Mouse (Mus musculus): ENCODE measurements around the gene Gm49353. TPM values are rescaled to one million over a fixed set of nuclear protein-coding genes. Genes with fewer than 3 reads are reported as not detected.

Gm49353 gene
- total RNA-seq (2014; fragmentation: Nextera tagmentation) (not detected in 2 replicates), total RNA-seq (2017) (not detected in 2 replicates)

DNA sequence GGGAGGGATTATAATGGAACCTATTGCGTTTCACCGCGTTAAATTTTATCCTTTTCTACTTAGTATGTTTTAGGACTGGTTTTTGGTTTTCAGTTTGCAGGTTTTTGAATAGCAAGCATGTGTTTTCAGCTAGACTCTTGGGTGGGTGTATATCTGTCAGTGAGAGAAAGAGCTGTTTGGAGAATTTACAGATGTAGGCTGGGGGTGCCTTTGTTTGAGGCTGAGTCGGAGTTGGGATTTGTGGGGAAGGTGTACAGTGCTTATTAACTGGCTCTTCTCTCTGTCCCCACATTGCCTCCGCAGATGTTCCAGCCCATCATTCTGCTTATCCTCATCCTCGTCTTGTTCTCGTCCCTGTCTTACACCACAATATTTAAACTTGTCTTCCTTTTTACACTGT lies at the start of gene Gm49353:
Gene Gm49353 (plus strand): TSS at position 313 of the 400 bp plus-strand sequence.
- ATAC-seq (replicated peaks; ENCODE audit: poor library complexity, severe bottlenecking), result no peak

GRCm38 (mm10) chr10:29155304-29155703 lies 43.5 kb upstream of the Gm49353 start:
- ATAC-seq (replicated peaks; ENCODE audit: poor library complexity, severe bottlenecking), result no peak

GRCm38 (mm10) chr10:29161664-29162063 lies 37.1 kb upstream of the Gm49353 start:
- no peak for ATAC-seq (replicated peaks; ENCODE audit: poor library complexity, severe bottlenecking)

DNA sequence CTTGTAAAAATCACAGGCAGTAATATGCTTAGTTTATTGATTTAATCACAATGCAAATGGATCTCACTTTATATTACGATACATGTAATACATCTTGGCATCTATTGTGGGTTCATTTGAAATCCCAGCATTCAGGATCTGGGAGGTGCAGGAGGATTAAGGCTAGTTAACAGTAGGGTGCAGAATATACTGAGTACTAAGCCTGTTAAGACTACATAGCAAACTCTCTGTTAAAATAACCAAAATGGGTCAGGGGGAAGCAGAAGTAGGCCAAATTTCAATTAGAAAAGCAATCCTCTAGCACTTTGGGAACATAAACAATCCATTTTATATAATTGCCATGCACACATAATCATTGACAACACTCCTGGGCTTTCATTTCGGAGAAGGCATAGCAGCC lies 25.0 kb upstream of the Gm49353 start:
- ATAC-seq (replicated peaks; ENCODE audit: poor library complexity, severe bottlenecking), result no peak

DNA sequence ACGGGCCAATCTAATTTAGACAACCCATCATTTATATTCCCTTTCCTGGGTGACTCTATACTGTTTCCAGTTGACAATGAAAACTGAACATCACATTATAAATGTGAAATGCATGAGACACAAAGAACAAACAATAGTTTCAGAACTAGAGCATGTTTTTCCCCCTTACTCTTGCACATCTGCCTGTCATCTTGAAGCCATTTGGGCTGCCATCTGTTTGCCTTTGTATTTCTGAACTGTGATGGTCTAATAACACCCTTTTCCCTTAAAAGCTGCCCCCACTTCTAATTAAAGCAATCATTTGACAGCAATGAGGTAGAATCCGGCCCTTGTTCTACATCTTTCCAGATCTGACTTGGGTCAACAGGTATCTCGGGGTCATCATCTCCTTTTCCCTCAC lies 23.1 kb upstream of the Gm49353 start:
- ATAC-seq (replicated peaks; ENCODE audit: poor library complexity, severe bottlenecking), result no peak

GRCm38 (mm10) chr10:29176881-29177280 lies 21.9 kb upstream of the Gm49353 start:
- ATAC-seq (replicated peaks; ENCODE audit: poor library complexity, severe bottlenecking), result no peak

GRCm38 (mm10) chr10:29178003-29178402 lies 20.8 kb upstream of the Gm49353 start:
- ATAC-seq (replicated peaks; ENCODE audit: poor library complexity, severe bottlenecking), result no peak

- no peak for ATAC-seq (replicated peaks; ENCODE audit: poor library complexity, severe bottlenecking)
Measured at GRCm38 (mm10) chr10:29180210-29180609, 18.5 kb upstream of the Gm49353 start.

DNA sequence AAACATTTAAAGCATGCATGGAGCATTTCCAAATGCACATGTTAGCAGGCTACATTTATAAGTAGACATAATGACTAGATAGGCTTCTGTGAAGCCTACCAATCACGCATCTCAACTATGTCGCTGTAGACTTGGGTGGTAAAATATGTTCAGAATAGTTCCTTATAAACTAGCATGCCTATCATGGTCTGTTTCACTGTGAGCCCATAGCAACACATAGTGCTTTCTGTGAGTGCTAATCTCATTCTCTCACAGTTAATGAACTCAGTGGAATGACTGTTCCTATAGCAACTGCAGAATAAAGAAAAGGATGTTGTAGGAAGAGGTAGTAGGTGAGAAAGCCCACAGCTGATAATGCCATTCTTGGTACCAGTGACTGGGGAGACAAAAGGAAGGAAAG lies 17.7 kb upstream of the Gm49353 start:
- no peak for ATAC-seq (replicated peaks; ENCODE audit: poor library complexity, severe bottlenecking)

GRCm38 (mm10) chr10:29193769-29194168 lies 5.0 kb upstream of the Gm49353 start:
- no peak for ATAC-seq (replicated peaks; ENCODE audit: poor library complexity, severe bottlenecking)

DNA sequence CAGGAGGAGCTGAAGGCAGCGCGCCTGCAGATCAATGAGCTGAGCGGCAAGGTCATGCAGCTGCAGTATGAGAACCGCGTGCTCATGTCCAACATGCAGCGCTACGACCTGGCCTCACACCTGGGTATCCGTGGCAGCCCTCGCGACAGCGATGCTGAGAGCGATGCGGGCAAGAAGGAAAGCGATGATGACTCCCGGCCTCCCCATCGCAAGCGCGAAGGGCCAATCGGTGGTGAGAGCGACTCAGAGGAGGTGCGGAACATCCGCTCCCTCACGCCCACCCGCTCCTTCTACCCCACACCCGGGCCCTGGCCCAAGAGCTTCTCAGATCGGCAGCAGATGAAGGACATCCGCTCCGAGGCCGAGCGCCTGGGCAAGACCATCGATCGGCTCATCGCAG lies 1.9 kb upstream of the Gm49353 start:
- ATAC-seq (replicated peaks; ENCODE audit: poor library complexity, severe bottlenecking), result no peak

DNA sequence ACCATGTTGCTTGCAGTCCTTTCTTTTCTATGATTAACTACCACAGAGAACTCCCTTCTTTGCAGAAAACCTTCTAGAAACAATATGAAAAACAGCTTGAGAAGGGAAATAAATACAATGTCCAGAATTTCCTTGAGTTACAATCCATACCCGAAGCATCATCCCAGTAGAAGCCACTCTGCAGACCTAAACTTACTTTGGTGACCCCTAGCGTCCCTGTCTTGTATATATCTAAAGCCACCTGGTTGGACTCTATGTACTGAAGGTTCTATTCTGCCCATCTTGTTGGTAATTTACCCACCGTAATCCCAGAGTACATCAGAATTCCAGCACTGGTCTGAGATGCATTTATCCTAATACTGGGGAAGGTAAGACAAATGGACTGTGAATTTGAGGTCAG lies 1.1 kb downstream of the Gm49353 start:
- ATAC-seq (replicated peaks; ENCODE audit: poor library complexity, severe bottlenecking), result no peak

GRCm38 (mm10) chr10:29200609-29201008 lies 1.9 kb downstream of the Gm49353 start:
- ATAC-seq (replicated peaks; ENCODE audit: poor library complexity, severe bottlenecking), result no peak

GRCm38 (mm10) chr10:29206730-29207129 lies 8.0 kb downstream of the Gm49353 start:
- ATAC-seq (replicated peaks; ENCODE audit: poor library complexity, severe bottlenecking), result peak; percentile 65; the same call in 1 of the 2 replicates

GRCm38 (mm10) chr10:29208735-29209134 lies 10.0 kb downstream of the Gm49353 start:
- no peak for ATAC-seq (replicated peaks; ENCODE audit: poor library complexity, severe bottlenecking)

DNA sequence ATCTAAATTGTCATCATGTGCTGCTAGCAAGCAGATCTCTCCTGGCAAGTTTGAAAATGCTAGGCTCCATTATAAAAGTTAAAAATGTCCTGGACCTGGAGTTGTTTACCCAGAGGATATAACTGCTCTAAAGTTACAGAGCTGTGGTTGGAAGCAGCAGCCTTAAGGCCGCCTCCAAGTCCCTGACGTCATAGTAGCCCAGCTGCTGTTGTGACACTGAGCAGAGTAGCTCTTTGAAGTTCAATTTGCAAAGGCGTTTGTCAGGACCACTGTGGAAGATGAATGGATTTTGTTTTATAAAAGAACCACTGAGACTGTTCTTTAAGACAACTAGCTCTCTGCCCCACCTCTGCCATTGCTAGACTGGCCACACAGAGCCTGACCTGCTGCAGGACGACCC lies 12.7 kb downstream of the Gm49353 start, which contains the start of gene 9330159F19Rik:
Gene 9330159F19Rik (plus strand): TSS at position 154 of the 400 bp plus-strand sequence.
- no peak for ATAC-seq (replicated peaks; ENCODE audit: poor library complexity, severe bottlenecking)

DNA sequence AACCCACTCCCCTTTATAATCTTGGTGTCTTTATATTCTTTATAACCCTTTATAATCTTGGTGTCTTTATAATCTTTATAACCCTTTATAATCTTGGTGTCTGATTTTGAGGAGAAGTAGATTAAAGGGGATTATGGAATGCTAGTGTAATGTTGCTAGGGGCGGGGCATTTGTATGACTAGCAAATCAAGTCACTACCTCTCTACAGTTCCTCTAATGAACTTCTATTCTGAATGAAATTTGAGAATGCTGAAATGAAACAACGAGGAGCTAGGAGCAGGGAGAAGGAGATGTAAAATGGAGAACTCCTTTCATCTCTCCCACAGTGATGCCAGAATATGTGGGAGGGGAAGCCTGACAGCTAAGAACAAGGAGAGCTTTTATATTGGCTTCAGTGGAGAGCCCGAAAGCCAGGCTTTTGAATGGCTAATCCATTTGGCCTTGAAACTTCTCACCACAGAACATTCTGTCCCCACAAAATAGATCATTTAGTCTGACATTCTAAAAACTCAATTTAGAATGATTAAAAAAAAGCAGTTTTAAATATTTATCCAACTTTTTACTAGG lies 14.9 kb downstream of the Gm49353 start:
- ATAC-seq (replicated peaks; ENCODE audit: poor library complexity, severe bottlenecking), result no peak

GRCm38 (mm10) chr10:29216957-29217356 lies 18.2 kb downstream of the Gm49353 start:
- ATAC-seq (replicated peaks; ENCODE audit: poor library complexity, severe bottlenecking), result no peak

- ATAC-seq (replicated peaks; ENCODE audit: poor library complexity, severe bottlenecking), result no peak
Measured at GRCm38 (mm10) chr10:29217451-29217850, 18.7 kb downstream of the Gm49353 start.

- ATAC-seq (replicated peaks; ENCODE audit: poor library complexity, severe bottlenecking), result no peak
Measured at GRCm38 (mm10) chr10:29225329-29225728, 26.6 kb downstream of the Gm49353 start.

- ATAC-seq (replicated peaks; ENCODE audit: poor library complexity, severe bottlenecking), result no peak
Measured at GRCm38 (mm10) chr10:29231208-29231607, 32.5 kb downstream of the Gm49353 start.
